Mouse (Mus musculus): ENCODE data around the gene Dnajc13.
A peak's percentile ranks its signal among the peaks of the same experiment; 100 is the strongest.

Dnajc13 gene

DNA sequence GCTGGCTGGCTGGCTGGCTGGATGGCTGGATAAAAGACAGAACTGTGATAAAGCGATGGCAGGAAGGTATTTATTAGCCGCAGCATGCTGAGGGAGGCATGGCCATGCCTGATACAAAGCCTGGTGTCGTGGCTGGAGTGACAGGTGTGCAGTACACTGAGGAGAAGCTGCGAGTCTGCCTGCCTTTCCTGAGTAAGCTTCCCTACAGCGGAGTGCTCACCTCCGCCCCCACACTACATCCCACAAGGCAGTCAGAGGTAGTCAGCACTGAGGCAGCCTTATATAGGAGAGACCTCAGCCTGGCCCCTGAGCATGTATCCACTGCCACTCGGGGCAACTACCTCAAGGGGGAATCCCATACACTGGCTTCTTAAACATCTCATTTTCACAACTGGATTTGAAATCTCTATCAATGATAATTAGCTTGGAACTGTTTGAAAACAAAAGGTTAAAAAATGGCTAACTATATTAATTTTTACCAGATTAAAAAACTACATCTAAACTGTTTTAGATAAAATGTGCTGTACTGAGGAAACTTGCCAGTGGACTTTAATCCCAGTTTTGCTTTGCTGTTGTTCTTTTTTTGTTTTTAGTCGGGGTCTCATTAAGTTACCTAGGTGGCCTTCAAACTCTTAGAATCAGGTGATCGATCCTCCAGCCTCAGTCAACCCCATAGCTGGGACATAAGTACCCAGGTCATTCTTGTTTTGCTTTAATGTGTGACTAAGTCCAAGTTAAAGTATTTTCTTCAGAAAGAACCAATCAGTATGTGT is 8.1 kb downstream of the Dnajc13 start:
- no peak for DNase-seq (ENCODE audit: low spot score in 2 of 2)

DNA sequence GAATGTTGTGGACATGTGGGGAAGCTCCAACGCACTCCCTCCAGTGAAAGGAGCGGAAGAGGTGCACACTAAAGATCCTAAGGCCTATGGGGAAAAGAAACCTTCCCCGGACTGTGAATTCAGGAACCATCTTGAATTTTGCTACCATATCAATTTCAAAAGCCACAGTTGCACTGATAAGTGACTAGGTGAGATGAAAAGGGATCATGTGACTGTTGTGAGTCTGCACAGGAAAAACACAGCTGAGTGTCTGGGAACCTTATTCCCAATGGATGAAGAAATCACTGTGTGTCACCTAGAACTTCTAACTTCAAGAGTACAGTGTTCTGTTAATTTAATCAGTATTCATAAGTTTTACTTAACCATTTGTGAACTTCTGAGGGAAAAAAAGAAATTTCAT is 10.1 kb downstream of the Dnajc13 start:
- DNase-seq (ENCODE audit: low spot score in 2 of 2) = no peak

DNA sequence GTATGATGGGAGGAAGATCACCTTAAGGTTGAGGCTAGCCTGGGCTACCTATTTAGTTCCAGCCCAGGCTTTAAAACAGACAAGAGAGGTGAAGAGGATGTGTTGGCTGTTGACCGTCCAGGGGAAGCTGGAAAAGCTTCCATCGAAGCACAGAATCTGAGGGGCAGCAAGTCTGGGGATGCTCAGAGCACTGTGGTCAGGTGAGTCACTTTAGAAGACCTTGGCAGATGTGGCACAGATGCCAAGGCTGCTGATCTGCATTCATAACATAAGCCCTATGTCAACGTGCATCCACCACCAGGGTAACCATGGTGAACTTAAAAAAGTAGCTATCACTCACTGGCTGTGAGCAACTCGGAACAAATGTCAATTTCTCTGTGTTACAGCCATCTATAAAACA is 11.0 kb downstream of the Dnajc13 start:
- no peak for DNase-seq (ENCODE audit: low spot score in 2 of 2)

DNA sequence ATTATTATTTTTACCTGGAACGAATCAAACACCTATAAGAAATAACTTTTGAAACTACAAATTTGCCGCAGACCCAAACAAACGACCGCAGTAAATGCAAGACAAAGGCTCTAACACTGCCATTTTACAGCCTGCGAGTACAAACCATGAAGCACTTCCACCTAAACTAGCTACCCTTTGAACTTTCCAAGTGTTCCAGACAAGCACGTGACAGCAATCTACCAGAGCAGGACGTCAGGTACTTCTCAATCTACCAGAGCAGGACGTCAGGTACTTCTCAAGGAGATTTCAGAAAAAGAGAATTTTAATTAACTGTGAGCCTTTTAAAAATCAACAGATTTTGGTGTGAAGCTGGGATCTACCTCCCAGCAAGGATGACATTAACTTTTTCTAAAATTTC is 11.6 kb downstream of the Dnajc13 start:
- no peak for DNase-seq (ENCODE audit: low spot score in 2 of 2)

DNA sequence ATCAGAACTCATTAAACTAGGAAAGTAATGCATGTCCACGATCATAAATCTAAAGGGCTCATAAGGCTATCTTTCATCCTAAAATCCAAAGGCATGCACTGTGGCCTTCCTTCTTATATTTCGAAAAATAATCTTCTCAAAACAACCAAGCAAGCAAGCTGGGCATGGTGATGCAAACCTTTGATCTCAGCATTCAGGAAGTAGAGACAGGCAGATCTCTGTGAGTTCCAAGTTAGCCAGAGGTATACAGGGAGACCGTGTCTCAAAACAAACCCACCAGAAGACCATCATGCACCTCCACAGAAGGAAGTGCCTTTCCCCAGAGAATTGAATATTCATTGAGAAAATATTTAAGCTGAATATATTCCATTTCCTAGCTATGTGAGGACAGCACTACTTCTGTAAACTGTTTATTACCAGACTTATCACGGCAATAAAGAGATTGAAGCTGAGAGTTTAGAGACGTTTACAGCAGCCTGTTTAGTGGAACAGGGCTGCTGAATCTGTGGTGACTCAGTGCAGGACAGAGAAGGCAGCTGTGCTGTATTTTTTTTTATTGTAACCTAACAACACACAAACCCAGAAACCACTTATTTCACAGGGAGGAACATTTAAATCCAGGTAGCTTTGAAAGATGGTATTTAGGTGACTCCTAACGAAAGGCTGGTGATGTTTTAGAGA is 15.3 kb downstream of the Dnajc13 start:
- no peak for DNase-seq (ENCODE audit: low spot score in 2 of 2)

DNA sequence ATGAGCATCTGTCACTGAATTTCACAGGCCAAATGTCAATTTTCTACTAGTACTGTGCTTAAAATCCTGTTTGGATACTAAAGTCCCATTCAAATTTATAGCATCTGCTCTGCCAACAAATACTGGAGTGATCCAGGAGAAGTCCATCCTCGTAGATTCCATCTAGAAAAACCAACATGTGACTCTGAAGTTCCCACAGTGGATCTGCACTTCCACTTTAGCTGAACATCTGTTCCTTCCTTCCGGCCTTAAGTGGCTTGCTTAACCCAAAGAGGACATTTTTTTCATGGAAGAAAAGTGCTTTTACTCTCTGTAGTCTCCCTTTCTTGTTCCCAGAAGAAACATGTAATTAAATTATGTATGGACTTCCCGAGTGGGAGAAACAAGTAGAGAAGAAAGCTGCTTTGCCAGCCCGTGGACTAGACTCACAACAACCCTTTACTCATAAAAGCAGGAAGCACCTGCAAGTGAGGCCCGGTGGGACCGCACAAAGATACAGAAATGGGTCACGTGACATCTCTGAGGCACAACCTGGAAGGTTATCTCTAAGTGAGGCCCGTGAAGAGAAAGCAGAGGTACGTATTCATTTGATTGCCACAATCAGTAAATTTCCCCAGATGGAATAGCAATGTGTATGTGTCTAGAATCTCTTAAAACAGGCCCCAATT is 18.8 kb downstream of the Dnajc13 start:
- DNase-seq (ENCODE audit: low spot score in 2 of 2) = peak; percentile 46 to 47

DNA sequence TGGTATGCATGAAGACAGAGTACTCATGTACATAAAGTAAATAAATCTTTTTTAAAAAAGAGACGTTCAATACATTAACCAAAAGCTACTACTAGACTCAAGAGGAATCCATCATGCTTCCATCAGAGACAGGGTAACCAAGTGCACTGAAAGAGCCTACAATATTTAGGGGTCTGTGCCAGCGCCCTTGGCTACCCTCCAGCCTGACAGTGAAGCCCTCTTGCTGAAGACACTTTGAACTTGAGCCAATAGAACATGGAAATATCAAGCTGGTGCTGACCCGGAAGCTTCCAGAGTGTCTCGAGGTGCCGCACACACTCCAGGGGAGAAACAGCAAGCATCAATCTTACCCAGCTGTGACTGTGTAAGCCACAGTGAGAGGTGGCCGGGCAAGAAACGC is 22.6 kb downstream of the Dnajc13 start:
- no peak for DNase-seq (ENCODE audit: low spot score in 2 of 2)

DNA sequence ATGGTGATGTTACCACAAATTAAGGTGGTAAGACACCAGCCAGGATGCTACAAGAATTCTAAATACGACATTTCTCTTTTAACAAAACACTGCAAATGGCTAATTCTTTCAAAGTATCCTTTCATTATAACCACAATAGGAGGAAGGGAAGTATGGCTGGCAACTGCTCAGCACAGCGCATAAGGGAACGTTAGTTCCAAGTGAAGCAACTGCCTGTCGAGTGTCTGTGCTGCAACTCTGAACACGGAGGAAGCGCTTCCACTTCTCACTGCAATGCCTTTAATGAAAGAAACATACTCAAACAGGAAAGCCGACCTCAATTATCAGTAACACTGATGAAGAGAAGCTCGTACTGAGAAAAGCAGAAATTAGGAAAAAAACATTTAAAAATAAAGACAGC is 23.7 kb downstream of the Dnajc13 start:
- DNase-seq (ENCODE audit: low spot score in 2 of 2) = no peak

DNA sequence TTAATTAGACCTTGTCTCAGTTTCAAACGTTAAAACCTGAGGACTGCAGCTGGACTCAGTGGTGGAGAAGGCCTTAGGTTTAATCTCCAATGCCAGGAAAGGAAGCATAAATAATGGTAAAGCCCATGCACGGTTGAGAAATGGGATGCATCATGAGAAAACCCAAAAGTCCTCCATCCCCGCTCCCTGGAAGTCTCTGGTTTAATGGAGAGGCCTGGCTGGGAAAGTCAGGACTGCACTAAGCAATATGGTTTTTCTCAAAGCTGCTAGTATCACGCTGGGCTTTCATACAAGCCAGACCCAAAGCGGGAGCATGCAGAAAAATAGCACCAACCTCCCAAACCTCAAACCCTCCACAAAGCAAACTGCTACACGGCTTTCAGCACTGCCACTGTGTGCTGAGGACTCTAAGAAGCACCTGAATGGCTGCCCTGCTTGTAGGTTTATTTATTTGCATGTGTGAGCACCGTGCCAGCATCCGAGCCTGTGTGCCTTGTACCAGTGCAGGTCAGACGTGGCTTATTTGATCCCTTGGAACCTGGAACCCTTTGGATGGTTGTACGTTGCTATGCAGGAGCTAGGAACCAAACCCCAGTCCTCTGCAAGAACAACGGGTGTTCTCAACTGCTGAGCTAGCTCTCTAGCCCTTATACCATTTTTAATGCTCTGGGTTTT is 26.3 kb downstream of the Dnajc13 start:
- DNase-seq (ENCODE audit: low spot score in 2 of 2) = no peak

DNA sequence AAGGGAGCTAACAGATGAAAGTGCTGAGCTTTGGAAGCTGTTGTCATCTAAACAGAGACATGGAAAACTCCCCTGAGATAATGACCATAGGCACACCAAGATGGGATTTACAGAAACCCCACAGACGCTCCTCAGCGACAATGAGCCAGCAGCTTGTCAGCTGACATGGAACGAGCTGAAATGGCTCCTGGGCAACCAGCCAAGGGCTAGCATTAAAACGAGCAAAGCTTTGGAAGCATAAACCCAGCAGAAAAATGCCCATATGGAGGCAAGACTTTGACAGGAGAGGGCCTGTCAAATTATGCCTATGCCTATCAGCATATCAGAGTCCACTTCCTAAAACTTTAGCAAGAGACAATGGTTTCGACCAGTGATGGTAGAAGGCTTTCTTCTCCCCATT is 27.0 kb downstream of the Dnajc13 start:
- no peak for DNase-seq (ENCODE audit: low spot score in 2 of 2)

DNA sequence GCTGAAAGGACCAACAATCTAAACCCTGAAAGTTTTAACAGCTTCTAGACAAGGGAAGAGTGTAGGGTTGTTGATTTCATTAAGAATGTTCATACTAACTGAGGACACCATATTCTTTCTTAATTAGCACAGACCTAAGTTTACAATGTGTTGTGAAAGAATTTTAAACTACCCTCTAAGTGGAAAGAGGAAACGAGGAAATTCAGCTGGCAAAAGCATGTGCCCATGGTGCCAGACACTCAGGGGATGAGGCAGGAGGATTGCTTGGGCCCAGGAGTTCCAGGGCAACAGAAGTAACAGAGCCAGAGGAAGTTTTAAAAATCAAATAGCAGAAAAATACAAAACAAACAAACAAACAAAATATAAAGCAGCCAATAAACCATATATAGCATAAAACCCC is 28.9 kb downstream of the Dnajc13 start:
- no peak for DNase-seq (ENCODE audit: low spot score in 2 of 2)

DNA sequence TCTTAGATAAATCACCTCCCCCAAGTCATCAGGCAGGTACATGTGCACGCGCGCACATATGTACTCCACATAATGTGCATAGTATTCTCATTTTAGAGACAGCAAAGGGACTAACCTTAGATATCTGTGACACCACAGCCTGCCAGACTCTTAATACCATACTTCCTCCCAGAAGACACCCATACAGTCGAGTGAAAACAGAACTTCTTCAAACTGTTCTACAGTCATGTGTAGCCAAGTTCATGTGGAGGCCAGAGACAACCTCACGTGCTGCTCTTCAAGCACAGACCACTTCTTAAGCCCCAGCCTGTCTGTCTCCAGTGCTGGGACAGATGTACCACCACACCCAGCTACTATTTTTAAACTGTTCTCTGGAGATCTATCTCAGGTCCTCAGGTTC is 29.7 kb downstream of the Dnajc13 start:
- no peak for DNase-seq (ENCODE audit: low spot score in 2 of 2)

DNA sequence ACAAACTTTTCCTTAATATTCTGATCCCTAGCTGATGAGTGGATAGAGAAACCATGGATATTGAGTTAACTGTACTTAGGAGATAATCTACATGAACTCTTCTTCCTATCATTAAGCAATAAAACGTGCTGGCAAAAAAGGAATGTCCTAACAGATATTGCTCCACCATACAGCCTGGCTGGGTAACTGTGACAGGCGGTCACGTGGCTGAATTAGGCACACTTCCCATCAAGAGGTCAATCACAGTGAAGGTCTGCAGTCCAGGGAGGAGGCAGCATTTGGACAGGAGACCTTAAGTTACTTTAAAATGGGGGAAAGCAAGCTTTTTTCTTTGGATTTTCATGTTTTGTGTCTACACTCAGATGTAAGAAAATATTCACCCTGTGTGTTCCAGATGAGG is 30.7 kb downstream of the Dnajc13 start:
- no peak for DNase-seq (ENCODE audit: low spot score in 2 of 2)

DNA sequence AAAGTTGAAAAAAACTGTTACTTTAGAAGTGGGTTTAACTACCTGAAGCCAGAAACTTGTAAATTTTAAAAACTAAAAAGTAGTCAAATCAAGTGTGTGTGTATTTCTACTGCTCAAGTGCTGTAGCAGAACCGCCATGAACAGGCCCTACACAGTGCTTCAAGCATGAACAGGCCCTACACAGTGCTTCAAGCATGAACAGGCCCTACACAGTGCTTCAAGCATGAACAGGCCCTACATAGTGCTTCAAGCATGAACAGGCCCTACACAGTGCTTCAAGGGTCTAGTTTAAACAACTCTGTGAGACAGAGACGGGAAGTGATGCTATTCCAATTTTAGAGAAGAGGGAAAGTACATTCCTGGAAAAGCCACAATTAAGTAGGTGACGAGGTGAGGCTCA is 51.3 kb downstream of the Dnajc13 start:
- DNase-seq (ENCODE audit: low spot score in 2 of 2) = no peak

DNA sequence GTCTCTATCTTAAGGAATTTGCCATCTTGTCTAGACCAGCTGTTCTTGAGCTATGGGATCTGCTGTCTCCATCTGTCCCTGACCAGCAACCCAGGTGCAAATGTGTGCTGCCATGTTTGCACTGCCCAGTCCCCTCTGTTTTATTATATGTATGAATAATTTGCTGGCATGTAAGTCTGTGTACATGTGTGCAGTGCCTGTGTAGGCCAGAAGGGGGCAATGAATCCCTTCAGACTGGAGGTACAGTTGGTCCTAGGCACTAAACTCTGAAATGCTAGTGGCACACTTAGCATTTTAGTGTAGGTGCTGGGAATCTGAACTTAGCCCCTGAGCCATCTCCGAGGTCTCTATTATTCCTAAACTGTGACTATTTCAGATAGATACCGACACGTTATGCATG is 58.9 kb downstream of the Dnajc13 start:
- peak; percentile 29 to 32 for DNase-seq (ENCODE audit: low spot score in 2 of 2)

DNA sequence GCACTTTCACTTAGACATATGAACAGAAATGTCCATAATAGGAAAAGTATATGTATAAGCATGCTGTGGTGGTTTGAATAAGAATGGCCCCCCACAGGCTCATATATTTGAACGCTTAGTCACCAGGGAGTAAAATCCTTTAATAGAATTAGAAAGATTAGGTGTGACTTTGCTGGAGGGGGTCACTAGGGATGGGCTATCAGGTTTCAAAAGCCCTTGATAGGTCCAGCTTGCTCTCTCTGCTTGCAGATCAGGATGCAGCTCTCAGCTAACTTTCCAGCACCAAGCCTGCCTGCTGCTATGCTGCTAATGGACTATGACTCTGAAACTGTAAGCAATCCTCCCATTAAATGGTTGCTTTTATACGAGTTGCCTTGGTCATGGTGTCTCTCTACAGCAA is 68.2 kb downstream of the Dnajc13 start:
- DNase-seq (ENCODE audit: low spot score in 2 of 2) = no peak

DNA sequence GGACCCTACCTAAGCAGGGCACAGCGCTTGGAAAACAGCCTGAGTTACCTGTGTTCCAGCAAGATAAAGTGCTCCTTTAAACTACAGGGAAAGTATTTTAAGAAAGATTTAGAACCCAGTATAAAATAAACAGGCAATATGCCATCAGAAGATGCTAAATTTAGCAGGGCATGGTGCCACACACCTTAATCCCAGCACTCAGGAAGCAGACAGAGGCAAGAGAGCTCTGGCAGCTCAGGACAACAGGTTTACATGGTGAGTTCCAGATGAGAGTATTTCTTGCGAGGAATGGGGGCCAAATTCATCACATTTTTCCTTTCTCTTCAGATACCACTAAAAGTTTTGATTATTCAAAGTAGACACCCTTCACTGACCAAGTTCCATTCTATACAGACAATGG is 68.8 kb downstream of the Dnajc13 start:
- DNase-seq (ENCODE audit: low spot score in 2 of 2) = no peak

DNA sequence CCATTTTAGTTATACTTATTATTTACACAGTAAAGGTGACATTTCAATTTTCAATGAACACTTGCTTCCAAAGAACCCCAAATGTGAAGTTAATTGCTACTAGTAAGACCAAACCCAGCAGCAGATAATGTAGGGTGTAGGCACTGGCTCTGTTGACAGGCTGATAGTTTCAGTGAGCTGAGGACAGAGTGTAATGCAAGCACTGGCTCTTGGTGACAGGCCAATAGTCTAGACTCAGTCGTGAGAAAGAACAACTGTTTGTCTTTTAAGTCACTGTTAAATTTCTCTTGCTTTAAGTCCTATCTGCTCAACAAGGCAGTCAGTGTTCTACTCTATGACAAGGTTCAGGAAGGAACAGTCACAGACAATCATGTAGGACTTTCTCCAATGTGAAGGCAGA is 69.4 kb downstream of the Dnajc13 start:
- DNase-seq (ENCODE audit: low spot score in 2 of 2) = no peak

DNA sequence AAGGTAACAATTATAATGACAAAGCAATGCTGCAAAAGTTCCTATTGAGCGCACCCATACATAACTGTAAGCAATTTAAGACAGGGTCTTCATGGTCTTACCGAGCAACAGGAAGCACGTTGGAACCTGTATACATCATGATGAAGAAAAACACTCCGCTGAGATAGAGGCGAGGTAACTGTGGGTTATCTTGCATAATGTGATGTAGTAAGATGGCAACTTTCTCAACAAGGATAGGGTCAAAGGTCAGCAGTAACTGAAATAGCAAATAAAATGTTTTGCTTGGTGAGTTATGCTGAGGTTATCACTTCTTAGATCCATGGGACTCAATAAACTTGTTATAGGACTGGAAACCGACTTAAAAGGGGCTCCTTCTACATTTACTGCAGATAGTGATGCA is 70.2 kb downstream of the Dnajc13 start:
- no peak for DNase-seq (ENCODE audit: low spot score in 2 of 2)

DNA sequence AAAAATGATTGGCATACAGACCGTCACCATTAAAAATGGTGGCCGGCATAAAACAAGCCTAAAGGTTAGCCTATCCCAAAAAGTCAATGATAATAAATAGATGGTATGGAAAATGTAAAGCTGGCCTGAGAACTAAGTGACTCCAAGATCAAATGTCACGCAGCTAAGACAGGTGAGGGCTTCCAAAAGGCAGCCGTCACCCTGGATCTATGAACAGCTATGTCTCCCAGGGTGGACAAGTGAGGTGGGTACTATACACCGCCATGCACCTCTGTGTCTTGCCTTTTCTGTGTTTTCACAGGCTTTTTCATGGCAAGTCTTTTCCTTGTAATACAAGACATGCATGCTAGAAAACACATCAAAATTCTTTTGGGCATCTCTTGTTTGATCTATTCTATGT is 73.1 kb downstream of the Dnajc13 start:
- no peak for DNase-seq (ENCODE audit: low spot score in 2 of 2)

DNA sequence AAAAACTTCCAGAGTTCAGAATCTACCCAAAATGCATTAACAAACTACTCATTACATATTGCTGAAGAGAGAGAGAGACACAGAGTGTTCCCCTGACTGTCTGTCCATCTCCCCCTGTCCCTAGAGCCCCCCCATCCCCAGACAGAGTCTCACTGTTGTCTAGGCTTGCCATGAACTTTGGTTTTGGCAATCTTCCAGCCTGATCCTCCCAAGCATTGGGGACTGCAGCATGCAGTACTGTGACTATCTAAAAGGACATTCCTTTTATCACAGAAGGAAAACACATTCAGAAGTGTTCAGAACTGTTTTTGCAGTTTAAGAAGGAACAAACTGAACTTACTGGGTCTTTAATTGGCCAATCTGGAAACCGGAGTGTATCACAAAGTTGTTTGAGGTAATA is 74.0 kb downstream of the Dnajc13 start:
- DNase-seq (ENCODE audit: low spot score in 2 of 2) = no peak

DNA sequence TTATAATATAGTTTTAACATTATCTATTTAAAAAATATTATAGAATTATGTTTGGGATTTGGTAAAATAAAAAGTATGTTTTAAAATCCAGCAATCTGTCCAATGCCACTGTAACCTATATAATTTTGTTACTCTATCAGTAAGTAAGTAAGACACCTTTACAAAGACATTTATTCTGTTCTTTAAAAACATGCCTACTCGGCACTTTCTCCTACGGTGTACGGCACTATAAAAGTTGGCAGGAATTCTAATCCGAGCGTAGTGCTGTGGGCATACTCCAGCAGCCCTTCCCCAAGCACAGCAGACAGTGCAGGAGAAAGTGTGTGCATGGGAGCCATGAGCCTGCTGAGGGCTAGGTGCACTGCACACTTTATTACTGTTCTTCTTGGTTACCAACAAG is 75.7 kb downstream of the Dnajc13 start:
- DNase-seq (ENCODE audit: low spot score in 2 of 2) = no peak

DNA sequence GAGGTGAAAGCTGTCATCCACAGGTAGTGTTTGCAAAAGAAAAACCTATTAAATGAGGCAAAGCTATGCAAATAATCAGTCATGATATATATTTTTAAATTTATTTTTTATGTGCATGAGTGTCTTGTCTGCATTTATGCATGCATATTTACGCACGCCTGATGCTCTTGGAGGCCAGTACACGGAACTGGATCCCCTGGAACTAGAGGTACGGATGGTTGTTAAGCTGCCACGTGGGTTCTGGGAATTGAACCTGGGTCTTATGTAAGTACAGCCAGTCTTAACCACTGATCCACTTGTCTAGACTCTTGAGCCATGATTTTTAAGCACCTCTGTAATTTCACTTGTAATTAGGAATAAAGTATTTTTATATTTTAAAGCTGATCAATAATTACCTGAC is 79.5 kb downstream of the Dnajc13 start:
- no peak for DNase-seq (ENCODE audit: low spot score in 2 of 2)

Data from spleen, postnatal 36 days (tissue).